Mouse (Mus musculus): ENCODE measurements around the gene Cntn4.

The Cntn4 gene

GRCm38 (mm10) chr6:106463857-106464256, 786.4 kb downstream of the Cntn4 start:
- no peak for DNase-seq (ENCODE audit: low spot score)

GRCm38 (mm10) chr6:106465766-106466165, 788.3 kb downstream of the Cntn4 start:
- DNase-seq (ENCODE audit: low spot score) = no peak

- DNase-seq (ENCODE audit: low spot score) = no peak
Measured at GRCm38 (mm10) chr6:106466267-106467029, 789.0 kb downstream of the Cntn4 start.

GRCm38 (mm10) chr6:106471840-106472608, 794.6 kb downstream of the Cntn4 start:
- no peak for DNase-seq (ENCODE audit: low spot score)

- no peak for DNase-seq (ENCODE audit: low spot score)
Measured at GRCm38 (mm10) chr6:106473871-106474270, 796.4 kb downstream of the Cntn4 start.

GRCm38 (mm10) chr6:106481533-106481932, 804.1 kb downstream of the Cntn4 start:
- DNase-seq (ENCODE audit: low spot score) = no peak

- no peak for DNase-seq (ENCODE audit: low spot score)
Measured at GRCm38 (mm10) chr6:106496303-106496702, 818.8 kb downstream of the Cntn4 start.

- no peak for DNase-seq (ENCODE audit: low spot score)
Measured at GRCm38 (mm10) chr6:106499166-106499565, 821.7 kb downstream of the Cntn4 start.

GRCm38 (mm10) chr6:106503961-106504360, 826.5 kb downstream of the Cntn4 start:
- DNase-seq (ENCODE audit: low spot score) = no peak

- no peak for DNase-seq (ENCODE audit: low spot score)
Measured at GRCm38 (mm10) chr6:106520367-106520766, 842.9 kb downstream of the Cntn4 start.

- DNase-seq (ENCODE audit: low spot score) = no peak
Measured at GRCm38 (mm10) chr6:106543500-106543899, 866.0 kb downstream of the Cntn4 start.

GRCm38 (mm10) chr6:106561649-106562048, 884.2 kb downstream of the Cntn4 start:
- DNase-seq (ENCODE audit: low spot score) = no peak

- DNase-seq (ENCODE audit: low spot score) = no peak
Measured at GRCm38 (mm10) chr6:106565316-106565715, 887.9 kb downstream of the Cntn4 start.

- DNase-seq (ENCODE audit: low spot score) = no peak
Measured at GRCm38 (mm10) chr6:106565769-106566459, 888.5 kb downstream of the Cntn4 start.

GRCm38 (mm10) chr6:106566929-106567621, 889.6 kb downstream of the Cntn4 start:
- no peak for DNase-seq (ENCODE audit: low spot score)

- DNase-seq (ENCODE audit: low spot score) = no peak
Measured at GRCm38 (mm10) chr6:106580124-106580523, 902.7 kb downstream of the Cntn4 start.

- DNase-seq (ENCODE audit: low spot score) = no peak
Measured at GRCm38 (mm10) chr6:106593756-106594155, 916.3 kb downstream of the Cntn4 start.

GRCm38 (mm10) chr6:106617081-106617480, 939.6 kb downstream of the Cntn4 start:
- no peak for DNase-seq (ENCODE audit: low spot score)

GRCm38 (mm10) chr6:106621188-106621749, 943.8 kb downstream of the Cntn4 start:
- no peak for DNase-seq (ENCODE audit: low spot score)

- no peak for DNase-seq (ENCODE audit: low spot score)
Measured at GRCm38 (mm10) chr6:106643026-106643425, 965.6 kb downstream of the Cntn4 start.

GRCm38 (mm10) chr6:106645496-106646211, 968.2 kb downstream of the Cntn4 start:
- peak; percentile 46 for DNase-seq (ENCODE audit: low spot score)

Data from testis, postnatal 10 days (tissue).